Mouse (Mus musculus) spleen, adult 18-20 months (tissue): ENCODE results near the gene Uri1.

Experiments used
- DNase-seq, 2 experiments: peaks; one replicate each; pipeline ENCODE4 v3.0.0; 2022; ENCODE audit warnings: mixed read lengths in 2 of 2

Gene Uri1

GRCm38 (mm10) chr7:38013946-38014345, 9.4 kb downstream of the Uri1 start:
- DNase-seq = no peak

GRCm38 (mm10) chr7:38012811-38013210, 10.5 kb downstream of the Uri1 start:
- no peak for DNase-seq

GRCm38 (mm10) chr7:38008359-38008758, 15.0 kb downstream of the Uri1 start:
- no peak for DNase-seq

- no peak for DNase-seq
These were observed 20.9 kb downstream of the Uri1 start for GRCm38 (mm10) chr7:38002451-38002850.

GRCm38 (mm10) chr7:37999691-38000090, 23.7 kb downstream of the Uri1 start:
- no peak for DNase-seq

DNA sequence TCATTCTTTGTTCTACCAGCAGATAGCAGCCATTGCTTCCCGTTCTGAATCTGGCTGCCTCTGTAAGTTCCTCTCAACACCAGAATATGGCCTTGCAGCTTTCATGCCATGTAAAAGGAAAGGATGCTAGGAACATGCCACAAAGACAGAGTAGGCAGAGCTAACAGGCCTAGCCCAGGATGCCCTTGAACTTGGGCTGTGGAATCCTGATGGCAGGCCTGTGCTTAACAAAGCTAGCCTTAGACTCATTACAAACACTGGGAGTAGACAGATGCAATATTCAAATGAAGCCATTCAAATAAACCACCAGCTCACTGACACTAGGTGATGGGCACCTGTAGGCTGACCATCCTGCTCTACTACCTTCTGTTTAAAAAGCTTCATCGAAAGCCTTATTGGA, 30.5 kb downstream of the Uri1 start:
- DNase-seq = no peak

GRCm38 (mm10) chr7:37984866-37985265, 38.5 kb downstream of the Uri1 start:
- no peak for DNase-seq

GRCm38 (mm10) chr7:37983471-37983870, 39.9 kb downstream of the Uri1 start:
- no peak for DNase-seq

- DNase-seq = no peak
These were observed 43.6 kb downstream of the Uri1 start for GRCm38 (mm10) chr7:37979729-37980128.

DNA sequence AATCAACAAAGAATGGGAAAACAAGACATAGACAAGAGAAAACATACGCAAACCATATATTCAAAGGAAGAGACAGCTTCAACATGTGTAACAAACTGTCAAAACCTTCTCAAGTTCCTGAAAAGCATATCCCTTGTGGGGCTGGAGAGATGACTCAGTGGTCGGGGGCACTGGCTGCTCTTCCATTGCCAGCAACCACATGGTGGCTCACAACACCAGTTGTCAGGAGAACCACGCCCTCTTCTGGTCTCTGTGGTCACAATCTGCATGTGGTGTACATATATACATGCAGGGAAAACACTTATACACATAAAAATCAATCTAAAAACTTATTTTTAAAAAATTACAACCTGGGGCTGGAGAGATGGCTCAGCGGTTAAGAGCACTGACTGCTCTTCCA, 44.9 kb downstream of the Uri1 start:
- no peak for DNase-seq

- DNase-seq = no peak
These were observed 45.7 kb downstream of the Uri1 start for GRCm38 (mm10) chr7:37977676-37978075.

GRCm38 (mm10) chr7:37972999-37973555, 50.3 kb downstream of the Uri1 start:
- no peak for DNase-seq

GRCm38 (mm10) chr7:37972571-37972970, 50.8 kb downstream of the Uri1 start:
- DNase-seq = no peak

DNA sequence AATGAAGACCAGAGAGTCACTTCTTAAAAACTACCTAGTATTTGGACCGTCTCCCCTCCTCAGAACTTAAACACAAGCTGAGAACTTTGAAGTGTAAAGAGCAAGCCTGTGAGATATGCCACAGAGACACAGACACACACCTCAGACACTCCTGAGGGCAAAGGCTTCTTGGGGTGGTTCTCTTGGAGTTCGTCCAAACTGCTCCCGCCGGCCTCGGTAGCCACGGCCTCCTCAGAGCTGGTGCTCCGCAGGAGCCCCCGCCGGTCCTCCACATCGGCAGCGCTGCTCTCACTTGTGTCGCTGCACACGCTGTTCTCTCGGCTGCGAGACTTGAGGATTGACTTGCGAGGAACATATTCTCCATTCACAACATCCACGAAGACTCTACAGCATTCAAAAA, 61.0 kb downstream of the Uri1 start:
- no peak for DNase-seq

GRCm38 (mm10) chr7:37961247-37961646, 62.1 kb downstream of the Uri1 start:
- DNase-seq = no peak

GRCm38 (mm10) chr7:37951841-37952240, 71.5 kb downstream of the Uri1 start:
- no peak for DNase-seq

- no peak for DNase-seq
These were observed 86.9 kb downstream of the Uri1 start for GRCm38 (mm10) chr7:37936459-37936858.

DNA sequence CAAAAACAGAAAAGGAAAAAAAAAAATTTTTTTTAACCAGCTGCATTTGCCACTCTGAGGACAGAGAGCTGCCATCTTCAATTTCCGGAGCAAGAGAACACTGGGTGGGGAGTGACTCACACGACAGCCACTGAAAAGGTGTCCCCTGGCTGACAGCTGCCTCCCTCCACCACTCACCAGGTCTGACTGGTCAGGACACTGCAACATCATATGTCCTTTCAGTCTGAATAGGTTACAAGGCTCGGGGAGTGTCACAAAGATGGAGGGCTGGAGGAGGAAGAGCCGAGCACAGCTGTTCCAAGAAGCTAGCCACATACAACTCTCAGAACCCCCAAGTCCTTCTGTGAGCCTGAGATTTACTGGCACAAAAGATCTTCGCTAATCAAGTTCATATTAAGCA, 87.6 kb downstream of the Uri1 start:
- no peak for DNase-seq

GRCm38 (mm10) chr7:37934770-37935182, 88.6 kb downstream of the Uri1 start:
- DNase-seq = peak in 1 of 2 experiments; percentile 8

GRCm38 (mm10) chr7:37933754-37934308, 89.5 kb downstream of the Uri1 start:
- DNase-seq = no peak

- DNase-seq = no peak
These were observed 91.7 kb downstream of the Uri1 start for GRCm38 (mm10) chr7:37931631-37932030.

DNA sequence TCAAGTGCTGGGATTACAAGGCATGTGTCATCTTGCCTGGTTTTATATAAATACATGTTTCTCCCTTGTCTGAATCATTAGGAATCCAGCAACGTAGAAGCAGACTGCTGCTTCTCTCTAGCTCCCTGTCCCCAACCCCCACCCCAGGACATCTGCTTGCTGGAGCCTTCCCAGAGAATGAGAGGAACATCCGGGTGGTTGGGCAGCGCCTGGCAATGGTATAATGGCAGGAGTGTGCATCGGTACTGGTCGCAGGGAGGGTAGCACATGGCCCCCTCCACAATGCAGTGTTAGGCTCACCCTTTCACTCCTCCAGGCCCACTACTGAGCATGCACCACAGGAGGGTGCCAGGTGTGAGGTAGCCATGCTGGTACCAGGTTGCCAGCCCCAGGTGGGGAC, 93.6 kb downstream of the Uri1 start:
- DNase-seq = no peak

- DNase-seq = no peak
These were observed 100.4 kb downstream of the Uri1 start for GRCm38 (mm10) chr7:37922999-37923398.

DNA sequence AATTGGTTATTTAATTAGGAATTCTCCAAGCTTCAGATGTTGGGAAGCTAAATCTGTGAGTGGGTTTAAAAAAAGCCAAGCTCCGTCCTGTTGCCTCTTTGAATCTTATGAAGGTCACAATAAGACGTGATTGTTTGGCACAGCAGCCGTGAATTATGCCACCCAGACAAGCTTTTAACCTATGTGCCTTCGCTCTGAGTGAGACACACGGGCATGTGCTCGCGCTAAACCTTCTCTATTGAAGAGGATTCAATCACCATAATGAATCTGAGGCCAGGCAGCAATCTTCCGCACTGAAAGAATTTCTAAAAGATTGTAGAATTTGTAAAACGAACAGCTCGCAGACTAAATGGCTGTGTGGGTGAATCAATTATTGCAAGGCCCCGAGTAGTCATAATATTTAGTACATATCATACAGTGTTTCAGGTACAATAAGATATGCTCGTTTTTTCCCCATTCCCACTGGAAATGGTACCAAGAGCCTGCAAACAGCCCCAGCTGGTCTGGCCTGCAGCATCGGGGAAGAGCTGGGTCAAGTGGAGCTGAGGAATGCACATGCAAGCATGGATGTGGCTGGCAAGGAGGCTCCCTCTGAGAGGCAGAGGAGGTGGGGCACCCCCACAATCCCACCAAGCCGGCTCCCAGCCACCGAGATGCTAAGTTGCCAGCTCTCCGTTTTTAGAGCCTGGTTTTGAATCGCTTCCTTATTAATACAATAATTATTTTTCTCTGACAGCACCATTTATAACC, 101.5 kb downstream of the Uri1 start:
- no peak for DNase-seq

GRCm38 (mm10) chr7:37918926-37919325, 104.4 kb downstream of the Uri1 start:
- DNase-seq = no peak
